Mouse (Mus musculus) lung, postnatal 0 days (tissue): Measurements from ENCODE around the gene Olfr987.

Experiments used
- CTCF ChIP-seq: IDR thresholded peaks from 2 replicates; pipeline ENCODE4 v1.5.1; 2016; ENCODE audit warnings: antibody characterized with exemption, mild to moderate bottlenecking
- EP300 ChIP-seq: IDR thresholded peaks from 2 replicates; pipeline ENCODE4 v1.6.1; 2016; ENCODE audit warnings: antibody characterized with exemption, mild to moderate bottlenecking, control low read depth

DNA sequence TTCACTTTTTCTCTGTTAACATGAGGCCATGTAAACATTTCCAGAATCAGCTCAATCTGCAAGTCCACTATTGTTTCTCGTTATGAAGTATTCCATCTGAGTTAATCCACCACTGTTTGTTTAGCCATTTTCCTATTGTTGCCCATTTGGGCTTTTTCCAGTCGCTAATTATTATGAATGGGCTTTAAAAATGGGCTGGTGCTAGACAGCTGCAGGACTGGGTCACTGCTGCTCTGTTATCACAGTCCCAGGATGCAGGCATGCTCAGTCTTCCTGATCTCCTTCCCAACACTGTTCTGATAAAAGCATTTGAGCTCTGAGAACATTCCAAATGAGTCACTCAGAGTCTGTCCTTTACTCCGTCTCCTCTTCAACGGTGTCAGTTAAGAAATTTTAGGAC, 58.1 kb downstream of the Olfr987 start:
- TF ChIP-seq CTCF: no peak
- peak; percentile 66 for TF ChIP-seq EP300
